Mouse (Mus musculus): Measurements from ENCODE around the gene Zfp213.
"Not testable (repeated sequence)": the region's sequence is repeated elsewhere in the genome, so short reads cannot be mapped to it uniquely, and the experiment has no call there.

Gene Zfp213

DNA sequence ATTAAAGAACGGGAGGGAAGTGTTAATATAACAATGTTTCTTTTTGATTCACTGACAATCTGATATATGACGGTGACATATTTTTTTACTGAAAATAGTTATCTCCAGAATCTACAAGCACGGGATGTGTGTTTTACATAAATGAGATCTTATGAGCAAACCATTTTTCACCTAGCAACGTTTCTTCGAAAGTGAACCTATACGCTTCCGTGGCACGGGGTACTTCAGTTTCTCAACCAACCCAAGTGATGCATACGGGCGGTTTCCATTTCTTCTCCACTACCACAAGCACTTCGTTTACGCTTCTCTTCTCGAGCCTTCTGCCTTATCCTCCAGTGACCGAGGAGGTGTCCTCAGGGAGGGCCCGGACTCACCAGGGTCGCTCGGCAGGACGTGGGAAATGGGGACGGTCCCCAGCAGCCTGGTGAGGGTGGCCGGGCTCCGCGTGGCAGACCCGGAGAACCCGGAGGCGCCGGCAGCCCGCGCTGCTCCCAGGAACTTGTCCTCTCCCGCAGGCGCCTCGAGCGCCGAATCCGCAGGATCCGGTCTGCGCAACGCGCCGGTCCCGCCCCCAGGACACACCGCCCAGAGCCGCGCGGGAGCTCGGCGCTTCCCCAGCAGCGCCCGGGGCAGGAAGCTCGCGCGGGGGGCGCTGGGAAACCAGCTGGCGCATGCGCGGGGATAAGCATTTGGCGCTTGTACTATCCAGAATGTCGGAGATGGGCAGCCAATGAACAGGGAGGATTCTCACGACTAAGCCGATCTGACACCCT lies at the start of gene Zfp213:
Gene Zfp213, minus strand, starts transcription at position 644 of the 773 bp plus-strand sequence.
- DNase-seq (ENCODE audit: low spot score in 2 of 2), result peak; percentile 88 to 94

DNA sequence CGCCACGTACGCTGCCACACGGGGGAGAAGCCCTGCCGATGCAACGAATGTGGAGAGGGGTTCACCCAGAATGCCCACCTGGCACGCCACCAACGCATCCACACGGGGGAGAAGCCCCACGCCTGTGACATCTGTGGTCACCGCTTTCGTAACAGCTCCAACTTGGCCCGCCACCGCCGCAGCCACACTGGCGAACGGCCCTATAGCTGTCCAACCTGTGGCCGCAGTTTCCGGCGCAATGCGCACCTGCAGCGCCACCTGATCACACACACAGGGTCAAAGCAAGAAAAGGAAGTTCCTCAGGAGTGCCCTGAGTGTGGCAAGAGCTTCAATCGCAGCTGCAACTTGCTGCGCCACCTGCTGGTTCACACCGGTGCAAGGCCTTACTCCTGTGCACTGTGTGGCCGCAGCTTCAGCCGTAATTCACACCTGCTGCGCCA lies 46.3 kb upstream of the Zfp213 start:
- no peak for DNase-seq (ENCODE audit: low spot score in 2 of 2)

DNA sequence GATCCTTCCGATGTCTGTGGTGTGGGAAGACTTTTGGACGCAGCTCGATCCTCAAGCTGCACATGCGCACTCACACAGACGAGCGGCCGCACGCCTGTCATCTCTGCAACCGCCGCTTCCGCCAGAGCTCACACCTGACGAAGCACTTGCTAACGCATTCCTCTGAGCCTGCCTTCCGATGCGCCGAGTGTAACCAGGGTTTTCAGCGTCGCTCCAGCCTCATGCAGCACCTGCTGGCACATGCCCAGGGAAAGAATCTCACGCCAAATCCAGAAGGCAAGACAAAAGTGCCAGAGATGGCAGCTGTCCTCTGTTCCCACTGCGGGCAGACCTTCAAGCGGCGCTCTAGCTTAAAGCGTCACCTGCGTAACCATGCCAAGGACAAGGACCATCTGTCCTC lies 45.6 kb upstream of the Zfp213 start:
- DNase-seq (ENCODE audit: low spot score in 2 of 2), result no peak

DNA sequence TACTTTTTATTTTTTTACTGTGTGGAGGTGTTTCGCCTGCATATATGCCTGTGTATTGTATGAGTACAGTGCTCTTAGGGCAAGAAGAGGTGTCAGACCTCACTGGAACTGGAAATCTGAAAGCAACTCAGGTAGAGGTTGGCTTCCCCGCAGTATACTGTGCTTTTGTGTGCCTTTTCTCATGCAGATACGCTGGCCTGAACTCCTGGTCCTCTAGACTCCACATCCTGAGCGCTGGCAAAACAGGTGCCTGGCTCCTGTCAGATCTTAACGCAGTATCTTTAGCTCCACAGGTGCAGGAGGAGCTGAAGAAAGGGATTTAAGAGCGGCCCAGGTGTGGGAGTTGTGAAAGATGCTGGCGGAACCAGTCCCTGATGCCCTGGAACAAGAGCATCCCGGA lies 41.2 kb upstream of the Zfp213 start:
- DNase-seq (ENCODE audit: low spot score in 2 of 2), result no peak

DNA sequence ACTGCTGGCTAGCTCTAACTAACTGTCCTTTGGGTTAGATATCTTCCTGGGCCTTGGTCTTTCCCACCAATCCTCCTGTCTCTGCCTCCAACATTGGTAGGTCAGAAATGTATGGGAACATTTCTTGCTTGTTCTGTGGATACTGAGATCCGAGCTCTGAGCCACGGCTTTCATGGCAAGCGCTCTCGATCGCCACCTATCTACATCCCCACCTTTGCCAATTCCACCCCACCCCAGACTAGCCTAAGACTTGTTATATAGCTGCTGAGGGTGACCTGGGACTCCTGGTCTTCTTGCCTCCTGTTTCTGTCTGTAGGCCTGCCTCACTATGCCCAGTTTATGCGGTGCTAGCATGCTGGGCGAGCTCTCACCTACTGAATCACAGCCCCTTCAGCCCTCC lies 40.4 kb upstream of the Zfp213 start:
- DNase-seq (ENCODE audit: low spot score in 2 of 2), result no peak

DNA sequence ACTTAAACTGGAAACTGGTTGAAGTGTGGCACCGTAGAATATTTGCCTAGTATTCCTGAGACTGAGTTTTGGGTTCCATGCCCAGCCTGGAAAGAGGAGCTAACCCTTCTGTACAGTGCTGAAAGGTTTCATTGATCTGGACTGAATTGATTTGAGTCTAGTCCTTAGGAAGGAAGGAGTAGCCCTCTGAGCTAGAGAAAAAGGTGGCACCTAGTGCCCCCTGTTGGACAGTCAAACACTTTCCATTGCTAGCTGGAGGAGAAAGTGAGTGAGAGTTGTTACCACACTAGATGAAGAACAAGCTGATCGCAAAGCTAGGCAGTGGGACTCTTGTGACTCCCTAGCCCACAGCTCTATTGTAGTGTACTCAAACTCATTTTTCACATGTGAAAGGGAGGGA lies 39.5 kb upstream of the Zfp213 start:
- no peak for DNase-seq (ENCODE audit: low spot score in 2 of 2)

DNA sequence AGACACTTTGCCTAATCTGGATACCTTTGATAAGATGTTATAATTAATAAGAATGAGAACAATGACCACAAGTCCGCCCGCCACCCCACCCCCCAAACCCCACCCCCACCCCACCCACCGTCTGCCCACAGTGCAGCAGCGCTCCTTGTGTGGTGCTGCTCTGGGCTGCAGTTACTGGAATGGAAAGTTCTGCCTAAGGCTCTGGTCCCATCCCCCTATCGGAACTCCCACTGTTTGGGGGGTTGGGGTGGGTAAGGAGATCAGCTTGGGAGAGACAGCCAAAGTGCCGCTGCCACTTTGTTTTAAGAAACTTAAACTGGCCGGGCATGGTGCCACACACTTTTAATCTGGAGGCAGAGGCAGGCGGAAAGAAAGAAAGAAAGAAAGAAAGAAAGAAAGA lies 39.0 kb upstream of the Zfp213 start:
- no peak for DNase-seq (ENCODE audit: low spot score in 2 of 2)

DNA sequence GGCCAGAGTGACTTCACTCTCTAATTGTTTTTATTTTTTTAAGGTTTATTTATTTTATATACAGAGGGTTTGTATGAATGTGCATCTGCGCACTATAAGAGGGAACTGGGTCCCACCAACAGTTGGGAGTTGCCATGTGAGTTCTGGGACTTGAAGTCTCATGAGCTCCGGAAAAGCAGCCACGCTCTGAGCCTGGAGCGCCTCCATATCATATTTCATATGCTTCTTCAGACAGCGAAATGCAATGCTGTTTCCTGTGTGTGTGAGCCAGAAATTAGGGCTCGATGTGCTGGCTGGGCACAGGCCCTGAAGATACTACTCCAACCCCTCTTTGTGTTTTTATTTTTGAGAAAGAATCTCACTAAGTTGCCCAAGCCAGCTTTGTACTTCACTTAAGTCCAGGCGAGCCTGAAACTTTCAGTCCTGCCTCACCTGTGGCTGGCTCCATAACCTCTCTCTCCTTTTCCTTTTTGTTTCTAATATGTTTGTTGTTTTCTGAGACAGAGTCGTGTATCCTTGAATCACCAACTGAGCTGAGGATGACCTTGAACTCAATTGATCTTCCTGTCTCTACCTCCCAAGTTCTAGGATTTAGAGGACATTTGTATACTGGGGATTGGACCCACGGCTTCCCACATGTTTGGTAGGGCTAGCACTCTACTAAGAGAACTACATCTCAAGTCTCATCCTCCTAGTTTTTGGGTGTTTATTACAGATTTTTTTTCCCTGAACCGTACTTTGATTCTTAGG lies 38.0 kb upstream of the Zfp213 start:
- DNase-seq (ENCODE audit: low spot score in 2 of 2), result no peak

DNA sequence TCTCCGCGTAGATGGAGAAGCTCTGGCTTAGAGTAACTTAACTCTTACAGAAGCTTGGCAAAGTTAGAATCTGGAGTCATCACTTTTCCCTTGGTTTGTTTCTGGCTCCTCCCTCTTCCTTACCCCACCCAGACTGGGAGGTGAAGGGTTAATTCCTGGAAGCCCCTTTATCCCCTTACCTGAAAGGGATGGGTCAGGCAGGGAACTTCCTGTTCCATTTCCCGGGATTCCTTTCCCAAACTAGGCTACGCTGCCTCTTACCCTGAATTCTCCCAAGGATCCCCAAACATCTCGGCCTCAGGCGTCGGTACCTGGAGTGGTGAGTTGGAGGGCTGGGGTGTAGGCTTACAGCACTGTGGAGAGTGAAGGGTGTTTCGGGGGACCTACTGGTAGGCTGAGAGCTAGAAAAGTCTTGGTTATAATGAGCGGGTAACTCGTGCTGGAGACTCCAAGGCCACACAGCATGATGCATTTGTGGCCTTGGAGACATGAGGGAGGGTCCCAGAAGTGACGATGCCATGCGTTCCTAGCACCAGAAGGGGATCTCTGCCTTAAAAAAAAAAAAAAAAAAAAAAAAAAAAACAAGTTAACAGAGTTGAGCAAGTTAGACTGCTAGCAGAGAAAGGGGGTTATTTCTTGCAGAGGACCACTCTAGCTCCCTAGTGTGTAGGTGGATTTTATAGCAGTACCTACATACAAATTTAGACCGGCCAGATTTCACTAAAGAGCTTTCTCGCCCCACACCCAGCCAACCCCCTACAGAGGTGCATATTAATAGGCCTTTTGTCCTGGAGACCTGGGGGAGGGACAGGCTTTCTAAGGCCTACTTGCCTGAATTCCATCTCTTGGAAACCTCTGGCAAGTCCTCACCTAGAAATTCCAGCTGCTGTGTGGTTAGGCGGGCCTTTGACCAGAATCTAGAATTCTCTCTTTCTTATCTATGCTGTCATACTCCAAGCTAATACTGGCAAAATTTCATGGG lies 36.9 kb upstream of the Zfp213 start, which contains the start of gene Zscan10:
Gene Zscan10, plus strand, starts transcription at position 216 of the 982 bp plus-strand sequence.
- no peak for DNase-seq (ENCODE audit: low spot score in 2 of 2)

DNA sequence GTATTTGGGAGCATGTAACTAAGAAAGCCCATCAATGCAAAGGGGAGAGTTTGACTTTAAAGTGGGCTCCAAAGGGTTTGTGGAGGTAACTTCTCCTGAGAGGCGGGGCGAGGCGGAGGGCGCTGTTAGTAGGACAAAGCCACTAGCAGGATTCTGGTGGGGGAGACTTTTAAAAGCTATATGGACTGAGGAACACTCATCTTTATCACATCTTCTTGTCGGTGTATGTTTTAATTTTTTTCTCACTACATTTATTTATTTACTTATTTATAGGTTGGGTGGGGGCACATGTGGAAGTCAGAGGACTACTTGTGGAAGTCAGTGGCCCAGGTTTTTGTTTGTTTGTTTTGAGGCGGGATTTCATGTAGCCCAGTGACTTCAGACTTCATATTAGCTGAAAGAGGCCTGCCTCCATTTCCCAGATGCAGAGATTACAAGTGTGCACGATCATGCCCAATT lies 35.6 kb upstream of the Zfp213 start:
- no peak for DNase-seq (ENCODE audit: low spot score in 2 of 2)

DNA sequence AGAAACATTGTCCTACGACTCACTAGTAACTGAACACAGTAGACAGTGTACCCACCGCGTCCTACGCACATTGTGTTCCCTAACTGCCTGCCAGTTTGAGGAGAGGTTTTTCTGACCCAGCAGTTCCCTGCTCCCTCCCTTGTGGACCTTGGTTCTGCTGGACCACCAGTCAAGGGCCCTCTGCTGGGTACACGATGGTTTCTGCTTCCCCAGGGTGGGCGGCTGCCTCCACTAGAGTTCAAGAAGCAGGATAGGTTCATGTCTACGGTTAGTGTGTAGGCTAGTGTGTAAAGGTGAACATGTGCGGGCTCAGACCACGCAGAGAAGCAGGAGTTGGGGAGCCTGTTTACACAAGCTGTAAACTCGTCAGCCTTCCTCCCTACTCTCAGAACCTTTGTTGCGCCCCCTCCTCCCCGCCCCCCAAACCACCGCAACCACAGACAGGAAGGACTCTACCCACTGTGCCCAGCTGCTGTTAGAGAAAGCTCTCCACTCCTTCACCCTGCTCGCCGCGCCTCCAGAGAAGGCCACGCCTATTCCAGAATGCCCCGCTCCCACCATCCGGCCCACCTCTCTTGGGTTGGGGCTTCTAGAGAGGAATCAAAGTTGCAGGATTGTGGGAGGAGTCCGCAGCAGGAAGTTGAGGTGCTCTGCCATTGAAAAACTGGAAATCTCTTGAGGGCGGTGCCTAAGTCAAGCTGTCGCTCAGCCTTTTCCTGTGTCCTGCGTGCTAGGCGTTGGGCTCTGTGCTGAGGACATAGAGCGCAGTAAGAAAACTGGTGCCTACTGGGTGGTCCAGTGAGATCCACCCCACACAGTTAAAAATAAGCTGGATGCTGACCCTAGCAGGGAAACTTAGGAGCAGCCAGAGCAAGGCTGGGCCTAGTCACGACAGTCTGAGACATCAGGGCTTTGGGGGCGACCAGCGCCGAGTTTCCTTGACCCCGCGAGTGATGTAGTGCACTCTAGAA lies 34.8 kb upstream of the Zfp213 start, which contains the start of gene Zfp13:
Gene Zfp13, minus strand, starts transcription at position 906 of the 971 bp plus-strand sequence.
- DNase-seq (ENCODE audit: low spot score in 2 of 2), result peak; percentile 56 to 75

DNA sequence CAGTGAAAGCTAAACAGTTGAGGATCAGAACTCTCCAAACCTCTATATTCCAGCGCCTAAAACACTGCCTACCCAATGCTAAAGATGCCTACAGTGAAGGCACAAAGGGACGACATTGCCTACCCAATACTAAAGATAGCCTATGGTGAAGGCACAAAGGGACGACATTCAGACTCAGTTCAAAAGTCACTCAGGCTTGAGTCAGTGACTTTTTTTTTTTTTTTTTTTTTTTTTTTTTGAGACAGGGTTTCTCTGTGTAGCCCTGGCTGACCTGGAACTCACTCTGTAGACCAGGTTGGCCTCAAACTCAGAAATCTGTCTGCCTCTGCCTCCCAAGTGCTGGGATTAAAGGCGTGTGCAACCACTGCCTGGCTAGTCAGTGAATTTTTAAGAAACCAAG lies 31.1 kb upstream of the Zfp213 start:
- not testable (repeated sequence) for DNase-seq (ENCODE audit: low spot score in 2 of 2)

DNA sequence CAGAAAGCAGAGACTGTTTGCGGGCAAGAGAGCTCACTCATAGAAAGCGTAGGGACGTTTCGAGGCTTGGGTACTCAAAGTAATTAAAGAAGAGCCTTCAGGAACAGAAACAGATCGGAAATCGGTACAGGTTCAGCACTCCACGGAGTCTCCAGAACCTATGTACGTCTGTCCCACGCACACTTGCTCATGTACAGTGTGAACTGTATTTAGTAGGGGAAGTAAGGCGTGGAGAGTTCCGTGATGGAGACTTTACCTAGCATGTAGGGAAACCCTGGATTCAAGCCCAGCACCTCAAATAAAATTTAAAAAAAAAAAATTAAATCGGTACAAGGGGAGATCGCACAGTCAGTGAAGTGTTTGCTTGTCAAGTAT lies 28.9 kb upstream of the Zfp213 start:
- DNase-seq (ENCODE audit: low spot score in 2 of 2), result no peak

DNA sequence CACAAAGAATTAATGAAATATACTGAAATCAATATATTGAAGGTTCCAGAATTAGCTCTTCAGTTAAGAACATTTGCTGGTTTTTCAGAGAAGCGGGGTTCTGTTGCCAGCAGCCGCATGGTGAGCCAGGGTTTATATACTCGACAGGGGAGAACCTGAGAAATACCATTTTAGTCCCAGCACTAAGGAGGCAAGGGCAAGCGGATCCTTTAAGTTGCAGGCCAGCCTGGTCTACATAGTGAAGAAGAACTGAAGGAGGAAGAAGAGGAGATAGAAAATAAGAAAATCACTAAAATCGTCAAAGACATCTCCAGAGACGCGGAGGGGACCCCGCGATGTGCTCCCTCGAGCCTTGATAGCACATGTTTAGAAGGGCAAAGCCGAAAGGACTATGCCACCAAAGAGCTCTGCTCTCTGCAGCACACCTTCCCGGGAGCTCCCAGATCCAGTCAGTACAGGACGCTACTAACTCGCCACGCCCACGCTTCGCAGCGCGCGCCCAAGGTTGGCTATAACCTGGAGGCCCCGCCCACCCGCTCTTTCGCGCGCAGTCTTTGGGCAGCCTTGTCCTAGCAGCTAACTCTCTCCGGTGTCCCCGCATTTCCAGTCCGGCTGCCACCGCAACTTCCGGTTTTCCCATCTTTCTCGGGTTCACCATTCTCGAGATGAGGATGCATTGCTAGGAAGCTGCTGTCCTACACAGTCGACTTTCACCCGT lies 28.3 kb upstream of the Zfp213 start:
- peak; percentile 93 to 97 for DNase-seq (ENCODE audit: low spot score in 2 of 2)

DNA sequence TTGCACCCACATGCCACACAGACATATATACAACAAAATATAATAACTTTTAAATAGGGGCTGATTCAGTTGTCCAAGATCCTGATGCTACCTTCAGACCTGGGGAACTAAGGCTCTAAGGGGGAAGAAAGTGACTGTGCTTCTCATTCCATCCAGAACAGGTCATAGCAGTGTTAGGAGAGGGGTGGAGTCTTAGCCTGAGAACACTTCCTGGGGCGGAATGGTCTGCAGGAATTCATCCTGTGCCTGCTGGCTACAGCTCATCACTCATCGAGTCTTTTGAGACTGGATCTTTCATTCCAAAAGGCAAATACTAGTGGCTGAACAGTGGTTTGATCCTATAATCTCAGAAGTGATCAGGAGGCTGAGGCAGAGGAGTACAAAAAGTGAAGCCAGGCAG lies 23.2 kb upstream of the Zfp213 start:
- no peak for DNase-seq (ENCODE audit: low spot score in 2 of 2)

DNA sequence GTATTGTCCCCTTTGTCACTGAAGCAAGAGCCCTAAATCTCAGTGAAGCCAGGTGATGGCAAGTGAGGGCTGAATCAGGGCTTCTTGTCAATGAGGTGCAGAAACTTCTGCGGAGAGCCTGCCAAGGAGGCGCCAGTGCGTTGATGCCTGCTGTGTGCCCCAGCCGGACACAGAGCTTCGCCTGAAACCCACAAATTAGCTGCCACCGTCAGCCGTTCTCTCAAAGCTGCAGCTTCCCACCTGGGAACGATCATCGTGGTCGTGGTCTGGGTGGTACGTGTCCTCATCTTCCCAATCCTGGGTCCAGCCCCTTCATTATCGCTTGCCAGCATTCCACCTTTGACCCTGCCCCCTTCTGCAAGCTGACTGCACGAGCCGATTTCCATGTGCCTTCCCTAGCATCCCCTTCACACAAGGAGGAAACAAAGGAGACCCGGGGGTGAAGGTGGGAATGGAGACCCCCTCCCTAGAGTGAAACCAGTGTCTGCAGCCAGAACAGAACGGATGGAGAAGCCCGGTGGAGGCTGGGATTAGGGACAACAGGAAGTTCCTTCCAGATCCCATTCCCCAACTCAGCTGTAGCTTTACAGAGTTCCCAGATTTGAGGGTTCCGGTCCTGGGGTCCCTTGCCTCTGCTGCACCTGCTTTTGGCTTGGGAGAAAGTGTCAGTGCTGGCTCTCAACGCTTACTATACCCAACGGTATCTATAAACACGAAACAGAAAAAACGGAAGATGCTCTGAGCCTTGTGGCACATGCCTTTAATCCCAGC lies 21.9 kb upstream of the Zfp213 start:
- peak in 1 of 2 experiments; percentile 82 for DNase-seq (ENCODE audit: low spot score in 2 of 2)

DNA sequence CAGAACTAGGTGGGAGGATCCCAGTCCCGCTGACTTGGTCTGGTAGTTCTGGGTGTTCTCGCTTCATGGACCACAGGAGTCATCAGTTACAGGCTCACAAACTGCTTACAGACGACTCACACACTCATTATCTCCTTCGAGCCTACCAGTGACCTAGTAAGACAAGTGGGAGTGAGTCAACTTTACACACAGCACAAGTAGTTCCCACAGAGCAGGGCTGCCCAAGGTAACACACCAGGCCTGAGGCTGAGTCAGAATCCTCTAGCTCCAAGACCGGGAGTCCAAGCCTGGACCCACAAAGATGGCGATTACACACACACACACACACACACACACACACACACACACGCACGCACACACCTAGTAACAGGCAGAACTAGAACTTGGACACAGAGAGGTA lies 20.7 kb upstream of the Zfp213 start:
- no peak for DNase-seq (ENCODE audit: low spot score in 2 of 2)

DNA sequence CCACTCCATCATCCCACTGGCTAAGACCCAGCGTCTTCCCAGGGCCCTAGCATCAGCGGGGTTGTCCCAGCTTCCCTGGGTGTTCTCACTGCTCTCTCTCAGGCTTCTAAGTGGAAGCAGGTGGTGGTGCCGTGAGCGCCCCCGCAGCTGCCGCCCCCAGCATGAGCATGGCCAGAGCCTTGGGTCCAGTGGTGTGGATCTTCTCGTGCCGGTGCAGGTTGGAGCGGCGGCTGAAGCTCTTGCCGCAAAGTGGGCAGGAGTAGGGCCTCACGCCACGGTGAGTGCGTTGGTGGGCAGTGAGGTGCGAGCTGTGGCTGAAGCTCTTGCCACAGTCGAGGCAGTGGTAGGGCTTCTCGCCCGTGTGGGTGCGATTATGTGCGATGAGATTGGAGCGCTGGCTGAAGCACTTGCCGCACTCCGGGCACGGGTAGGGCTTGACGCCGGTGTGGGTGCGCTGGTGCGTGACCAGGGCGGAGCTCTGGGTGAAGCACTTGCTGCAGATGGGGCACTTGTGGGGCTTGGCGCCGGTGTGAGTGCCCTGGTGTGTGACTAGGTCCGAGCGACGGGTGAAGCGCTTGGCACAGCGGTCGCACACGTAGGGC lies 12.0 kb upstream of the Zfp213 start:
- no peak for DNase-seq (ENCODE audit: low spot score in 2 of 2)

DNA sequence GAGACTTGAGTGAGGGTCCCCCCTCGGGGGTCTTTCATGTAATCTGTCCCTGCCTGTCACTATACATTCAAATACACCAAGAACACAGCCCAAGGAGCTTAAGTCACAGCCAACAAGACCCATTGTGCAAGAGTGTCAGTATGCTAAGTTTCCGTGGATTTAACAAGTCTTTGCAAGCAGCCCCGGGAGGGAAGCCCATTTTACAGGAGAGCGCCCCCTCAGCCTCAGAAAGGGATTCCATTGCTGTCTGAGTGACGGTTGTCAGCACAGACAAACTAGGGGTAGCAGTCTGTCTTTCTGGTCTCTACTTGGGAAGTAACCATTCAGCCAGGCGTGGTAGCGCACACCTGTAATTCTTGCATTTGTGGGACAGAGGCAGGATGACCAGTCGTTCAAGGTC lies 10.1 kb upstream of the Zfp213 start:
- no peak for DNase-seq (ENCODE audit: low spot score in 2 of 2)

All from left cerebral cortex, adult 9 months (tissue).